Comparison of ENCODE assay signal across 9 mouse cellular contexts in genomic region chr3:36221743-36222682, GRCm38 (mm10). TPM values are rescaled to one million over a fixed set of nuclear protein-coding genes. Genes with fewer than 3 reads are reported as not detected.
DNase-seq lines count a peak whose midpoint lies in the region; ATAC-seq lines count a peak whose summit lies in the region.
"Had no signal": no experiment of that assay in that cellular context is flagged by ENCODE, and none has a peak within 500 bp of the region (broad histone marks: within the 10 kb centered on the region; RNA-seq: fewer than 3 reads in every experiment).

TSS of gene Qrfpr (minus strand) at chr3:36222313.

- H3K27me3 ChIP-seq in heart, embryonic 15.5 days = peaks cover 25% of the 10 kb centered on the region
- peaks cover 8% of the 10 kb centered on the region; the same call in 1 of the 2 replicates for H3K27me3 ChIP-seq in forebrain, embryonic 15.5 days
- H3K27me3 ChIP-seq in liver, embryonic 13.5 days = peaks cover 18% of the 10 kb centered on the region
- H3K27me3 ChIP-seq in stomach, embryonic 16.5 days (ENCODE audit: control insufficient read depth, insufficient read depth, low read length) = peaks cover 18% of the 10 kb centered on the region

- no peaks in the 10 kb centered on the region for H3K36me3 ChIP-seq in heart, embryonic 15.5 days
- H3K36me3 ChIP-seq in forebrain, embryonic 15.5 days = no peaks in the 10 kb centered on the region
- H3K36me3 ChIP-seq in liver, embryonic 13.5 days = no peaks in the 10 kb centered on the region
- no peaks in the 10 kb centered on the region for H3K36me3 ChIP-seq in stomach, embryonic 16.5 days (ENCODE audit: control insufficient read depth, insufficient read depth, low read length)

- H3K27ac ChIP-seq in heart, embryonic 15.5 days = no peak within 1 kb of the TSS
- H3K27ac ChIP-seq in forebrain, embryonic 15.5 days (replicated peaks) = no peak within 1 kb of the TSS
- no peak within 1 kb of the TSS for H3K27ac ChIP-seq in liver, embryonic 13.5 days
- no peak within 1 kb of the TSS for H3K27ac ChIP-seq in stomach, embryonic 16.5 days (ENCODE audit: low read length)

- H3K4me3 ChIP-seq in heart, embryonic 15.5 days = peak within 1 kb of the TSS; percentile 36
- H3K4me3 ChIP-seq in forebrain, embryonic 15.5 days = peak within 1 kb of the TSS; percentile 35
- no peak within 1 kb of the TSS for H3K4me3 ChIP-seq in liver, embryonic 13.5 days (replicated peaks)
- peak within 1 kb of the TSS; percentile 22 for H3K4me3 ChIP-seq in stomach, embryonic 16.5 days (replicated peaks; ENCODE audit: low read length)

- DNase-seq in heart, postnatal 4 days = no peak
- DNase-seq in ZHBTc4 (ENCODE audit: low read depth, low spot score) = peak; percentile 69
- no peak for DNase-seq in liver, embryonic 13.5 days
- DNase-seq in cerebellum, adult 18-20 months = no peak

- H3K4me1 ChIP-seq in heart, embryonic 15.5 days (replicated peaks) = peaks cover 7% of the 10 kb centered on the region; the same call in 1 of the 2 replicates
- peaks cover 10% of the 10 kb centered on the region; the same call in 1 of the 2 replicates for H3K4me1 ChIP-seq in forebrain, embryonic 15.5 days
- H3K4me1 ChIP-seq in liver, embryonic 13.5 days (replicated peaks) = no peaks in the 10 kb centered on the region
- no peaks in the 10 kb centered on the region for H3K4me1 ChIP-seq in stomach, embryonic 16.5 days (ENCODE audit: control insufficient read depth, insufficient read depth, low read length)

- H3K9me3 ChIP-seq in heart, embryonic 15.5 days (replicated peaks) = no peaks in the 10 kb centered on the region
- H3K9me3 ChIP-seq in forebrain, embryonic 15.5 days = no peaks in the 10 kb centered on the region
- H3K9me3 ChIP-seq in liver, embryonic 13.5 days (replicated peaks) = no peaks in the 10 kb centered on the region
- H3K9me3 ChIP-seq in stomach, embryonic 16.5 days (replicated peaks; ENCODE audit: control insufficient read depth, low read length) = no peaks in the 10 kb centered on the region

- H3K9ac ChIP-seq in heart, embryonic 15.5 days = no peak within 1 kb of the TSS
- H3K9ac ChIP-seq in forebrain, embryonic 15.5 days (replicated peaks) = no peak within 1 kb of the TSS
- H3K9ac ChIP-seq in liver, embryonic 13.5 days = no peak within 1 kb of the TSS
- H3K9ac ChIP-seq in stomach, embryonic 16.5 days (ENCODE audit: low read length) = no peak within 1 kb of the TSS

- H3K4me2 ChIP-seq in heart, embryonic 15.5 days = peak within 1 kb of the TSS; percentile 66
- H3K4me2 ChIP-seq in forebrain, embryonic 15.5 days (replicated peaks) = peak within 1 kb of the TSS; percentile 68
- H3K4me2 ChIP-seq in liver, embryonic 13.5 days = peak within 1 kb of the TSS; percentile 32; the same call in 1 of the 2 replicates
- H3K4me2 ChIP-seq in stomach, embryonic 16.5 days (ENCODE audit: low read depth, low read length) = peak within 1 kb of the TSS; percentile 42

- WGBS in heart, embryonic 15.5 days = 10% methylated on average over 39 of the region's 39 CpGs
- 9% methylated on average over 39 of the region's 39 CpGs for whole genome bisulfite sequencing in forebrain, embryonic 15.5 days
- 12% methylated on average over 39 of the region's 39 CpGs for WGBS in liver, embryonic 13.5 days (ENCODE audit: insufficient replicate concordance)
- WGBS in stomach, embryonic 16.5 days = 10% methylated on average over 39 of the region's 39 CpGs

- ATAC-seq in heart, embryonic 15.5 days (replicated peaks; ENCODE audit: insufficient number of reproducible peaks, insufficient read depth, low FRiP score, low read depth) = no peak
- ATAC-seq in forebrain, embryonic 15.5 days (replicated peaks) = peak; percentile 90
- ATAC-seq in liver, embryonic 13.5 days (ENCODE audit: low read depth) = no peak
- ATAC-seq in stomach, embryonic 16.5 days (ENCODE audit: insufficient read depth, low FRiP score) = no peak
- ATAC-seq in erythroblast, adult 5-6 weeks (replicated peaks; ENCODE audit: low FRiP score, poor library complexity, severe bottlenecking) = no peak

RNA-seq across cellular contexts. Expression of gene Qrfpr, which starts in this region (rescaled TPM):
- 0.11 and 0.16 TPM in 2 replicates for polyA plus RNA-seq in heart, embryonic 15.5 days (2015; fragmentation: Nextera tagmentation; extraction: Ambion mirVana)
- total RNA-seq in heart, postnatal 4 days (2021) = not detected
- 2.1 and 3.0 TPM in 2 replicates for polyA plus RNA-seq in forebrain, embryonic 15.5 days (2015; fragmentation: Nextera tagmentation; extraction: Ambion mirVana)
- 0.08 TPM in 1 of 2 replicates, not detected in the other for polyA plus RNA-seq in liver, embryonic 13.5 days (2015; fragmentation: Nextera tagmentation; extraction: Ambion mirVana)
- not detected in 2 replicates for polyA plus RNA-seq in stomach, embryonic 16.5 days (2015; fragmentation: Nextera tagmentation; extraction: Ambion mirVana)
- total RNA-seq in erythroblast, adult 5-6 weeks (2015; ENCODE audit: low replicate concordance) = not detected in 2 replicates
- not detected in 2 replicates for total RNA-seq in erythroblast, adult 5-6 weeks (2017; ENCODE audit: low replicate concordance)
- polyA plus RNA-seq: large intestine, adult 2 months had no signal
